8 mouse cellular contexts compared by ENCODE assay signal in genomic region chr10:81493601-81494220, GRCm38 (mm10). TPM values are rescaled to one million over a fixed set of nuclear protein-coding genes. Genes with fewer than 3 reads are reported as not detected.
DNase-seq lines count a peak whose midpoint lies in the region; ATAC-seq and TF ChIP-seq lines count a peak whose summit lies in the region.

No protein-coding gene starts in this region.

- ATAC-seq in forebrain, embryonic 14.5 days = no peak
- no peak for ATAC-seq in lung, embryonic 14.5 days (ENCODE audit: insufficient read depth)
- ATAC-seq in neural tube, embryonic 15.5 days (ENCODE audit: low FRiP score) = no peak

- peaks cover 41% of the 10 kb centered on the region for H3K4me1 ChIP-seq in forebrain, embryonic 10.5 days
- H3K4me1 ChIP-seq in forebrain, embryonic 14.5 days (ENCODE audit: control insufficient read depth, insufficient read depth, low read length) = peaks cover 15% of the 10 kb centered on the region
- peaks cover 11% of the 10 kb centered on the region; the same call in 1 of the 2 replicates for H3K4me1 ChIP-seq in lung, embryonic 14.5 days (ENCODE audit: insufficient read depth)
- peaks cover 38% of the 10 kb centered on the region for H3K4me1 ChIP-seq in embryonic facial prominence, embryonic 10.5 days
- peaks cover 30% of the 10 kb centered on the region for H3K4me1 ChIP-seq in neural tube, embryonic 15.5 days

- peak overlapping the region; percentile 18; the same call in 1 of the 2 replicates for H3K4me3 ChIP-seq in forebrain, embryonic 10.5 days
- no peak overlapping the region for H3K4me3 ChIP-seq in forebrain, embryonic 14.5 days (ENCODE audit: low read depth, low read length)
- no peak overlapping the region for H3K4me3 ChIP-seq in lung, embryonic 14.5 days (ENCODE audit: low read depth, low read length)
- peak overlapping the region; percentile 93; the same call in 1 of the 2 replicates for H3K4me3 ChIP-seq in embryonic facial prominence, embryonic 10.5 days
- no peak overlapping the region for H3K4me3 ChIP-seq in neural tube, embryonic 15.5 days (replicated peaks)

- peaks cover 55% of the 10 kb centered on the region for H3K36me3 ChIP-seq in forebrain, embryonic 10.5 days (replicated peaks)
- H3K36me3 ChIP-seq in forebrain, embryonic 14.5 days (ENCODE audit: control insufficient read depth, insufficient read depth, low read length) = peaks cover 46% of the 10 kb centered on the region
- H3K36me3 ChIP-seq in lung, embryonic 14.5 days (ENCODE audit: insufficient read depth) = peaks cover 47% of the 10 kb centered on the region
- H3K36me3 ChIP-seq in embryonic facial prominence, embryonic 10.5 days (replicated peaks) = peaks cover 57% of the 10 kb centered on the region
- peaks cover 46% of the 10 kb centered on the region for H3K36me3 ChIP-seq in neural tube, embryonic 15.5 days

- 87% methylated on average over 8 of the region's 8 CpGs for WGBS in forebrain, embryonic 10.5 days
- WGBS in forebrain, embryonic 14.5 days = 83% methylated on average over 8 of the region's 8 CpGs
- 82% methylated on average over 8 of the region's 8 CpGs for WGBS in lung, embryonic 14.5 days
- 86% methylated on average over 8 of the region's 8 CpGs for WGBS in embryonic facial prominence, embryonic 10.5 days
- 91% methylated on average over 8 of the region's 8 CpGs for WGBS in neural tube, embryonic 15.5 days

- H3K4me2 ChIP-seq in forebrain, embryonic 14.5 days (ENCODE audit: low read length) = no peak overlapping the region
- no peak overlapping the region for H3K4me2 ChIP-seq in lung, embryonic 14.5 days
- H3K4me2 ChIP-seq in neural tube, embryonic 15.5 days = peak overlapping the region; percentile 97; the same call in 1 of the 2 replicates

- no peaks in the 10 kb centered on the region for H3K27me3 ChIP-seq in forebrain, embryonic 10.5 days (ENCODE audit: poor library complexity, severe bottlenecking)
- H3K27me3 ChIP-seq in forebrain, embryonic 14.5 days (replicated peaks; ENCODE audit: control insufficient read depth, insufficient read depth, low read length) = no peaks in the 10 kb centered on the region
- no peaks in the 10 kb centered on the region for H3K27me3 ChIP-seq in lung, embryonic 14.5 days (ENCODE audit: insufficient read depth, low read length)
- no peaks in the 10 kb centered on the region for H3K27me3 ChIP-seq in embryonic facial prominence, embryonic 10.5 days (replicated peaks; ENCODE audit: low read depth, poor library complexity, severe bottlenecking)
- no peaks in the 10 kb centered on the region for H3K27me3 ChIP-seq in neural tube, embryonic 15.5 days (replicated peaks)

- H3K27ac ChIP-seq in forebrain, embryonic 10.5 days = no peak overlapping the region
- no peak overlapping the region for H3K27ac ChIP-seq in forebrain, embryonic 14.5 days (ENCODE audit: low read depth, low read length)
- no peak overlapping the region for H3K27ac ChIP-seq in lung, embryonic 14.5 days (ENCODE audit: low read depth)
- H3K27ac ChIP-seq in embryonic facial prominence, embryonic 10.5 days (replicated peaks) = no peak overlapping the region
- H3K27ac ChIP-seq in neural tube, embryonic 15.5 days (replicated peaks) = no peak overlapping the region

- peak; percentile 25 for TF ChIP-seq CTCF in lung, embryonic 14.5 days (IDR thresholded peaks at IDR 0.05; ENCODE audit: low read depth)

- DNase-seq in forebrain, embryonic 10.5 days (ENCODE audit: extremely low spot score, low spot score) = no peak
- no peak for DNase-seq in forebrain, embryonic 14.5 days (ENCODE audit: low spot score)
- no peak for DNase-seq in lung, embryonic 14.5 days
- DNase-seq in lung, postnatal 36 days = no peak
- DNase-seq in embryonic facial prominence, embryonic 10.5 days (ENCODE audit: low spot score) = no peak
- no peak for DNase-seq in frontal cortex, postnatal 10 days (ENCODE audit: low spot score in 2 of 2)
- DNase-seq in T-cell, adult 2 months (ENCODE audit: low spot score) = no peak

- H3K9me3 ChIP-seq in forebrain, embryonic 10.5 days = no peaks in the 10 kb centered on the region
- H3K9me3 ChIP-seq in forebrain, embryonic 14.5 days (replicated peaks; ENCODE audit: control insufficient read depth, low read length) = no peaks in the 10 kb centered on the region
- no peaks in the 10 kb centered on the region for H3K9me3 ChIP-seq in lung, embryonic 14.5 days (ENCODE audit: low read depth, low read length)
- no peaks in the 10 kb centered on the region for H3K9me3 ChIP-seq in embryonic facial prominence, embryonic 10.5 days
- H3K9me3 ChIP-seq in neural tube, embryonic 15.5 days (replicated peaks) = no peaks in the 10 kb centered on the region

- H3K9ac ChIP-seq in forebrain, embryonic 14.5 days (ENCODE audit: low read length) = no peak overlapping the region; the same call in 1 of the 2 replicates
- no peak overlapping the region for H3K9ac ChIP-seq in lung, embryonic 14.5 days
- no peak overlapping the region for H3K9ac ChIP-seq in neural tube, embryonic 15.5 days (replicated peaks)

RNA-seq across cellular contexts. Expression of gene Ncln, which starts 2.5 kb away (rescaled TPM):
- polyA plus RNA-seq in forebrain, embryonic 10.5 days (2016; fragmentation: Nextera tagmentation; extraction: Ambion mirVana) = 88.2 and 90.4 TPM in 2 replicates
- 36.8 and 52.0 TPM in 2 replicates for polyA plus RNA-seq in forebrain, embryonic 14.5 days (2014; fragmentation: Nextera tagmentation; extraction: Ambion mirVana)
- 82.1 and 97.3 TPM in 2 replicates for polyA plus RNA-seq in lung, embryonic 14.5 days (2014; fragmentation: Nextera tagmentation; extraction: Ambion mirVana)
- 85.2 and 94.3 TPM in 2 replicates for polyA plus RNA-seq in embryonic facial prominence, embryonic 10.5 days (2016; fragmentation: Nextera tagmentation; extraction: Ambion mirVana)
- 68.5 and 70.3 TPM in 2 replicates for polyA plus RNA-seq in neural tube, embryonic 15.5 days (2015; fragmentation: Nextera tagmentation; extraction: Ambion mirVana)

RNA-seq across cellular contexts. Expression of gene S1pr4, which starts 6.2 kb away (rescaled TPM):
- polyA plus RNA-seq in forebrain, embryonic 10.5 days (2016; fragmentation: Nextera tagmentation; extraction: Ambion mirVana) = 0.32 and 0.33 TPM in 2 replicates
- 0.26 and 0.53 TPM in 2 replicates for polyA plus RNA-seq in forebrain, embryonic 14.5 days (2014; fragmentation: Nextera tagmentation; extraction: Ambion mirVana)
- polyA plus RNA-seq in lung, embryonic 14.5 days (2014; fragmentation: Nextera tagmentation; extraction: Ambion mirVana) = 1.3 and 1.7 TPM in 2 replicates
- 0.28 and 0.51 TPM in 2 replicates for polyA plus RNA-seq in embryonic facial prominence, embryonic 10.5 days (2016; fragmentation: Nextera tagmentation; extraction: Ambion mirVana)
- 0.69 and 2.1 TPM in 2 replicates for polyA plus RNA-seq in neural tube, embryonic 15.5 days (2015; fragmentation: Nextera tagmentation; extraction: Ambion mirVana)

RNA-seq across cellular contexts. Expression of gene Celf5, which starts 11.2 kb away (rescaled TPM):
- 3.1 and 5.6 TPM in 2 replicates for polyA plus RNA-seq in forebrain, embryonic 10.5 days (2016; fragmentation: Nextera tagmentation; extraction: Ambion mirVana)
- 57.9 and 69.6 TPM in 2 replicates for polyA plus RNA-seq in forebrain, embryonic 14.5 days (2014; fragmentation: Nextera tagmentation; extraction: Ambion mirVana)
- 0.09 and 0.30 TPM in 2 replicates for polyA plus RNA-seq in lung, embryonic 14.5 days (2014; fragmentation: Nextera tagmentation; extraction: Ambion mirVana)
- 1.2 and 2.3 TPM in 2 replicates for polyA plus RNA-seq in embryonic facial prominence, embryonic 10.5 days (2016; fragmentation: Nextera tagmentation; extraction: Ambion mirVana)
- polyA plus RNA-seq in neural tube, embryonic 15.5 days (2015; fragmentation: Nextera tagmentation; extraction: Ambion mirVana) = 54.8 and 62.5 TPM in 2 replicates

RNA-seq across cellular contexts. Expression of gene Gna15, which starts 30.3 kb away (rescaled TPM):
- 0.84 and 1.1 TPM in 2 replicates for polyA plus RNA-seq in forebrain, embryonic 10.5 days (2016; fragmentation: Nextera tagmentation; extraction: Ambion mirVana)
- polyA plus RNA-seq in forebrain, embryonic 14.5 days (2014; fragmentation: Nextera tagmentation; extraction: Ambion mirVana) = 0.90 and 1.2 TPM in 2 replicates
- 1.1 and 1.7 TPM in 2 replicates for polyA plus RNA-seq in lung, embryonic 14.5 days (2014; fragmentation: Nextera tagmentation; extraction: Ambion mirVana)
- polyA plus RNA-seq in embryonic facial prominence, embryonic 10.5 days (2016; fragmentation: Nextera tagmentation; extraction: Ambion mirVana) = 1.2 and 1.3 TPM in 2 replicates
- 1.7 and 2.6 TPM in 2 replicates for polyA plus RNA-seq in neural tube, embryonic 15.5 days (2015; fragmentation: Nextera tagmentation; extraction: Ambion mirVana)

RNA-seq across cellular contexts. Expression of gene Nfic, which starts 38.3 kb away (rescaled TPM):
- 7.3 and 8.6 TPM in 2 replicates for polyA plus RNA-seq in forebrain, embryonic 10.5 days (2016; fragmentation: Nextera tagmentation; extraction: Ambion mirVana)
- 16.6 and 17.9 TPM in 2 replicates for polyA plus RNA-seq in forebrain, embryonic 14.5 days (2014; fragmentation: Nextera tagmentation; extraction: Ambion mirVana)
- polyA plus RNA-seq in lung, embryonic 14.5 days (2014; fragmentation: Nextera tagmentation; extraction: Ambion mirVana) = 86.0 and 86.5 TPM in 2 replicates
- 12.5 and 20.2 TPM in 2 replicates for polyA plus RNA-seq in embryonic facial prominence, embryonic 10.5 days (2016; fragmentation: Nextera tagmentation; extraction: Ambion mirVana)
- polyA plus RNA-seq in neural tube, embryonic 15.5 days (2015; fragmentation: Nextera tagmentation; extraction: Ambion mirVana) = 35.0 and 35.8 TPM in 2 replicates

Comparison
In these comparisons a context has a peak if more than half of its experiments do, and no peak if none do; other contexts are left out.
1. H3K4me3 ChIP-seq: peak in forebrain, embryonic 10.5 days (single experiment) and embryonic facial prominence, embryonic 10.5 days (single experiment); none in forebrain, embryonic 14.5 days (single experiment), lung, embryonic 14.5 days (single experiment) and neural tube, embryonic 15.5 days (single experiment).